Mouse (Mus musculus) thymus, postnatal 36 days (tissue): ENCODE results near the gene Vmn1r232.

Experiments used
- DNase-seq, 2 experiments: peaks; one replicate each; pipeline ENCODE4 v3.0.0; 2022; ENCODE audit warnings: mixed read lengths in 2 of 2

Gene Vmn1r232

DNA sequence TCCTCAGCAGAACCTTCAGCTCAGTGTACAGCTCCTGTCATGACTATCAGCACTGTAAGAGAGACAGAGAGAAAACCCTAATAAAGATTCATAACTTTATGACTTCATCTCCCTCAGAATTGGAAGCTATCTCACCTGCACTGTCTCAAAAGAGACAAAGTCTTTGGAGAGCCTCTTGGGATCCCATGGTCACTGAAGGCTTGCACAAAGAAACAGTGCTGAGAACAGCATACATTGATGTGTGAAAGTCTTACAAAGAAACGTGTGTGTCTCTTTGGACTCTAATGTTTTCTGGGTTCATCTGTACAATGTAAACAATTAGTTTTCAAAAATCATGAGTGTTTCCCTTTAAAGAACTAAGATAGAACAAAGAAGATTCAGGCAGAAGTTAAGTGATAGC is at the start of gene Vmn1r232:
TSS of gene Vmn1r232 (minus strand) at position 101 of the 400 bp plus-strand sequence.
- DNase-seq = no peak

DNA sequence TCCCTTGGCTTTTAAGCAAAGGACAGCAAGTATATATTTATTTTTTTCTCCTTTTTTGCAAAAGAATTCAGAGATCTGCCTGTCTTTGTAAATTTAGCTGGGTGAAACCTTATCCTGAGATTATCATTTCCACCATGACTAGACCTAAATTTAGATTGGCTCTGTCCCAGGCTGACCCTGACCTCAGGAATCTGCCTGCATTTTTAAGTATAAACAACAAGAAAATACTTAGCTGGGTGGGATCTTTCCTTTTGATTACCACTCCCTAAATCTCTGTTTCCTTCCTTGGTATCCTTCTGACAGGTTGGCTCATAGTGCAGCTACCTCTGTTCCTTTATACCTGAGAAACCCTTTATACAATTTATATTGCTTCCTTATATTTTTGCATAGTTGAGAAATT is 47.2 kb upstream of the Vmn1r232 start:
- no peak for DNase-seq

DNA sequence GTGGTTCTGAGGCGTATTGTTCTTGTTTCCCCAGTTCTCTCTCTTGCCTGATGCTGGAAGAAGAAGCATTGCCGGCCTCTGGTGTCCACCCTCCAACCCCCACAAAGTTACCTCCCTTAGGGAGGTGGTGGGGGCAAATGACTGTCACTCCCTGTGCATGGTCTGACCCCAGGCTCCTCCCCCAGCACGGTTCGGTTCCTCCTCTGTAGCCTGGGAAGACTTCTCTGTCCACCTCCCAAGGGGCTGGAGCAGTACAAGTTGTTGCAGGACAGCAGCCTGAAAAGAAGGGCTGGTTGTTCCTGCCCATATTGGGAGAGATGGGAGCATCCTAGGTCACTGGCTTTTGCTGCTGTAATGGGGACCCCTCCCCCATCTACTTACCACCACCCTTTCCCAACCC is 45.9 kb upstream of the Vmn1r232 start:
- DNase-seq = no peak

DNA sequence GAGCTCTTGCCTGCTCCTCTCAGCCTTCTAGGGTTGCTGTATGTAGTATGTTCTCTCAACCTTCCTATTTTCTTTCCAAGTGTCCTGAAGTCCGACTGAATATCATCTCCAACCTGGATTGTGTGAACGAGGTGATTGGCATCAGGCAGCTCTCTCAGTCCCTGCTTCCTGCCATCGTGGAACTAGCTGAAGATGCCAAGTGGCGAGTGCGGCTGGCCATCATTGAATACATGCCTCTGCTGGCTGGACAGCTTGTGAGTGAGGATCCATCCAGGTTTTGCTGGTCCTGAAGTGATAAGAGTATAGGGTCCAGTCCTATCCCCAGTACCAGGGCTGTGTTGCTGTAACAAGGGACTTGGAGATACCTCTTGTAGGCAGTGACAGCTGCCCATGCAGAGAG is 40.9 kb upstream of the Vmn1r232 start:
- DNase-seq = no peak

DNA sequence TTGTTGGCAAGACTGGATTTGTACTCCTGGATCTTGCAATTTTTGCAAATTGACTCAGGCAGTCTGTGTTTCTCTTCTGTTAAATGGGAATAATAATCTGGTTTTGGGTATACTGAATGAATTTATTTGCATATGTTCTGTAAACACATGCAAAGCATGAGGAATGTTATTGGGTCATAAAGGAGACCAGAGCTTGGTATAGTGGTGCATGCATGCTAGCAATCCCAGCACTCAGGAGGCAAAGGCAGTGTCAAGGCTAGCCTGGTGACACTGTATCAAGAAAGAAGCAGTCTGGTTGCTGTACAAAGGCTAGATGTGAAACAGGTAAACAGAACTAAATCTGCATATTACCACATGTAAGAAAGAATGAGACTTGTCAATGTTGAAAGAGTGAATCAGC is 27.1 kb upstream of the Vmn1r232 start:
- DNase-seq = no peak

DNA sequence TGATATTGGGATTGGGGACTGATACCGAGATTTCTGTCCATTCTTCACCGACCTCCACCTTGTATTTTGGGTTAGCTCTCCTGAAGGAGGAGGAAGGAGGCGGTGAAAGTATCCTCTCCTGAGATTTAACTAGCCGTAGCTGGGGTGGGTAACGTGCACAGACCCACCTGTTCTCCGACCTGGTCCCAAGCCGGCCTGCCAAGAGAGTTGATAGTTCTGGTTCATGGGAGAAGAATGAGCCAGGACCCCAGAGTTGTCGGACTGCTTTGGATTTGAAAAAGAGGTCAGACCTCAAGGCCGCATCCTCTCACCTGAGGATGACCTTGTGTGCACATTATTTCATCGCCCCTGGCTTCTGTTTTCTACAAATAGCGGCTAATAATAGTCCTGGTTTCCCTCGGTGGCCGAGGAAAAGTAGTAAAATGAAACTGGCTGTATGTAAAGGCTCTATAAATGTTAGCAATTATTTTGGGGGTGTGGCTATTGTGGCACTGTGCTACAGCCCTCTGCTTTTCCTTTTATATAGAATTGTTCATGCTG is 26.6 kb upstream of the Vmn1r232 start:
- DNase-seq = peak; percentile 5 to 17

DNA sequence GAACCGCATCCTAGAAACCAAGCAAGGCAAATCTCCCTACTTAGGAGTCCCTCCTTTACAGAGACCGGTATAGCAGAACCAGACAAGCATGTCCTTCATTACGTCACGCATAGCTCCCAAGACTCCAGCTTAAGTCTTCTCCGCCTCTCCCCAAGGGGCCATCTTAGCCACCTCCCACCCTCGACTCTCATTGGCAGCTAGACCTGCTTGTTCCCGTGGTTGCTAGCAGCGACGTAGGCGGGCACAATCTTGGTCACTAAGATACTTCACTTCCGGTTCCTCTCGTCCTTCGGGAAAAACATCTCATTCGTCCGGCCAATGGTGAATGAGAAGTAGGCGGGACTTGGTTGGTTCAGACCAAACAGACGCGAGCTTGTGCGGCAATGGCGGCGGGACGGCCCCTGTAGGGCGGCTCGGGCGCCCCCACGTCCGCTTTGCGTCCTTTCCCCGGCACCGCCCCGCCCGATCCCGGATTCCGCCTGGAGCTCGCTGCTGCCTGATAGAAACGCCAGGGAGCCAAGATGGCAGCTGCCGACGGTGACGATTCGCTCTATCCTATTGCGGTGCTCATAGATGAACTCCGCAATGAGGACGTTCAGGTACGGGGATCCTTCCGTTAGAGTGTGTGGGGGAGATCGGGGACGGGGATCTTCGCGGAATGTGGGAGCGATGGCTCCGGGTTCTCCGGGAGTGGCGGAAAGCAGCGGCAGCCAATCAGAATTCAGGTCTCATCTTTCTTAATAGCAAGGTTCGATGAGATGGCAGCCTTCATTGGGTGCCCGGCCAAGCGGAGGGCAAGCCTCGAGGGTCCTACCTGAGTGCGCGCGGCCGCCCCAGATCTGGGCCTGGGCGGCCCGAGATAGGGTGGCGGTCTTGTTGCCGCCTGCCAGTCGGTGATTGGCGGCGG is 25.7 kb upstream of the Vmn1r232 start, which contains the start of gene Ppp2r1a:
TSS of gene Ppp2r1a (plus strand) at position 327 of the 907 bp plus-strand sequence.
- DNase-seq = peak; percentile 97 to 98

DNA sequence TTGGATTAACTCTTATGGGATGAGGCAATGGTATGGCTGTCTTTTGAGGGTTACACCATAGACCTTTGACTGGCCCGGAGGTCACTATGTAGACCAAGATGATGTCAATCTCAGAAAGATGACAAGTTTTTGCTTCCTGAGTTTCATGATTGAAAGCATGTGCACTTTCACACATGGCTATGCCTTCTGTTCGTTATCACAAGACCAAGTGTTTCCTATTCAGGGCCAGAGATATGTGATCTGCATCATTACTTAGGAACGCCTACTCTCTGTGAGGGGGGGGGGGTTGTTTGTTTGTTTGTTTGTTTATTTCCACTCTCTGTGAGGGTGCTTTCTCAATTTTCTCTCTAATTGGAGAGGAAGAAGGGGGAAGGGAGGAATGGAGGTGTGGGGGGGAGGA is 24.7 kb upstream of the Vmn1r232 start:
- no peak for DNase-seq

DNA sequence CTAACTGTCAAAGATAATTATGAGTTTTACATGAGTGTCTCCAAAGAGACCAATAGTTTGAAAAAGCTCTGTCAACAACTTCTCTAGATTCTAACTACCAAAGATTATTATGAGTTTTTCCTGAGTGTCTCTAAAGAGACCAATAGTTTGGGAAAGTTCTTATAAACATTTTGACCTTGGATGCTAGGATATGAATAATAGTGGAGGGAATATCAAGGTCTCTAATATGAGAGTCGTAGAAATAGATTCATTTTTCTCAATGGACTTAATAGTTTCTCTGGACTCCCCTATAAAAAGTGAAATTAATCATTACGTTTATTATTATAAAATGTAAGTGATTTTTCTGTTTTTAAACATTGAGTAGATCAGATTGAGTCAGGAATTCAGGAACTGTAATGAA is 14.5 kb downstream of the Vmn1r232 start, which contains the start of gene Vmn1r231:
TSS of gene Vmn1r231 (minus strand) at position 101 of the 400 bp plus-strand sequence.
- no peak for DNase-seq
